Mouse (Mus musculus): ENCODE results near the gene Ucp2. TPM values are rescaled to one million over a fixed set of nuclear protein-coding genes. Genes with fewer than 3 reads are reported as not detected.

Ucp2 gene
- polyA plus RNA-seq, 1 experiment from 2014 or later, result 76.4 TPM

GRCm38 (mm10) chr7:100496791-100497190 lies 3.7 kb downstream of the Ucp2 start:
- Histone ChIP-seq H3K4me3 (no peak overlapping the region), H3K27me3 (peaks cover 13% of the 10 kb centered on the region), H3K4me1 (replicated peaks) (peaks cover 44% of the 10 kb centered on the region), H3K9ac (no peak overlapping the region), H3K9me3 (no peaks in the 10 kb centered on the region), H3K4me2 (no peak overlapping the region), H3K27ac (replicated peaks) (no peak overlapping the region), H3K36me3 (0 out of 2 replicates have a peak, but pooled peaks cover 6% of the 10 kb centered on the region)
- no peak for ATAC-seq (ENCODE audit: low read depth)
- 96% methylated on average over 9 of the region's 9 CpGs for WGBS

GRCm38 (mm10) chr7:100497402-100497801 lies 4.3 kb downstream of the Ucp2 start:
- H3K4me1 ChIP-seq (replicated peaks), result peaks cover 41% of the 10 kb centered on the region
- H3K4me3 ChIP-seq, result no peak overlapping the region
- no peak overlapping the region for H3K9ac ChIP-seq
- no peak overlapping the region for H3K27ac ChIP-seq (replicated peaks)
- peaks cover 8% of the 10 kb centered on the region for H3K27me3 ChIP-seq
- 0 out of 2 replicates have a peak, but pooled peaks cover 6% of the 10 kb centered on the region for H3K36me3 ChIP-seq
- H3K4me2 ChIP-seq, result no peak overlapping the region
- no peak for ATAC-seq (ENCODE audit: low read depth)
- H3K9me3 ChIP-seq, result no peaks in the 10 kb centered on the region
- 87% methylated on average over 4 of the region's 4 CpGs for WGBS

- Histone ChIP-seq H3K4me3 (no peak overlapping the region), H3K9ac (no peak overlapping the region), H3K27ac (replicated peaks) (no peak overlapping the region), H3K27me3 (peaks cover 2% of the 10 kb centered on the region; the same call in 1 of the 2 replicates), H3K4me2 (no peak overlapping the region), H3K9me3 (no peaks in the 10 kb centered on the region), H3K36me3 (0 out of 2 replicates have a peak, but pooled peaks cover 6% of the 10 kb centered on the region), H3K4me1 (replicated peaks) (peaks cover 36% of the 10 kb centered on the region)
- WGBS, result 94% methylated on average over 13 of the region's 13 CpGs
- no peak for ATAC-seq (ENCODE audit: low read depth)
These were observed 4.8 kb downstream of the Ucp2 start for GRCm38 (mm10) chr7:100497982-100498381.

GRCm38 (mm10) chr7:100499465-100499864 lies 6.3 kb downstream of the Ucp2 start:
- 0 out of 2 replicates have a peak, but pooled peaks cover 6% of the 10 kb centered on the region for H3K36me3 ChIP-seq
- H3K4me3 ChIP-seq, result no peak overlapping the region
- H3K27ac ChIP-seq (replicated peaks), result no peak overlapping the region
- H3K9ac ChIP-seq, result no peak overlapping the region
- no peak overlapping the region for H3K4me2 ChIP-seq
- H3K9me3 ChIP-seq, result no peaks in the 10 kb centered on the region
- H3K27me3 ChIP-seq, result no peaks in the 10 kb centered on the region
- no peak for ATAC-seq (ENCODE audit: low read depth)
- peaks cover 21% of the 10 kb centered on the region for H3K4me1 ChIP-seq (replicated peaks)

GRCm38 (mm10) chr7:100500276-100500977 lies 7.3 kb downstream of the Ucp2 start:
- Histone ChIP-seq H3K27me3 (no peaks in the 10 kb centered on the region), H3K9ac (no peak overlapping the region), H3K36me3 (0 out of 2 replicates have a peak, but pooled peaks cover 6% of the 10 kb centered on the region), H3K4me3 (no peak overlapping the region), H3K27ac (replicated peaks) (no peak overlapping the region), H3K4me2 (no peak overlapping the region), H3K4me1 (replicated peaks) (peaks cover 11% of the 10 kb centered on the region), H3K9me3 (no peaks in the 10 kb centered on the region)
- WGBS, result 69% methylated on average over 16 of the region's 16 CpGs
- no peak for ATAC-seq (ENCODE audit: low read depth)

- Histone ChIP-seq H3K27me3 (no peaks in the 10 kb centered on the region), H3K36me3 (0 out of 2 replicates have a peak, but pooled peaks cover 6% of the 10 kb centered on the region), H3K4me1 (replicated peaks) (peaks cover 3% of the 10 kb centered on the region), H3K27ac (replicated peaks) (no peak overlapping the region), H3K4me2 (no peak overlapping the region), H3K9ac (no peak overlapping the region), H3K4me3 (no peak overlapping the region), H3K9me3 (no peaks in the 10 kb centered on the region)
- ATAC-seq (ENCODE audit: low read depth), result no peak
- 73% methylated on average over 6 of the region's 6 CpGs for WGBS
These were observed 8.1 kb downstream of the Ucp2 start for GRCm38 (mm10) chr7:100501027-100501843.

GRCm38 (mm10) chr7:100501844-100502373 lies 8.8 kb downstream of the Ucp2 start:
- no peak overlapping the region for H3K4me3 ChIP-seq
- no peaks in the 10 kb centered on the region for H3K4me1 ChIP-seq (replicated peaks)
- no peak overlapping the region for H3K4me2 ChIP-seq
- no peaks in the 10 kb centered on the region for H3K27me3 ChIP-seq
- no peak overlapping the region for H3K9ac ChIP-seq
- H3K9me3 ChIP-seq, result no peaks in the 10 kb centered on the region
- H3K27ac ChIP-seq (replicated peaks), result no peak overlapping the region
- no peak for ATAC-seq (ENCODE audit: low read depth)
- WGBS, result 68% methylated on average over 2 of the region's 2 CpGs
- H3K36me3 ChIP-seq, result 0 out of 2 replicates have a peak, but pooled peaks cover 6% of the 10 kb centered on the region

- WGBS, result 85% methylated on average over 7 of the region's 7 CpGs
- no peak overlapping the region for H3K4me3 ChIP-seq
- H3K4me2 ChIP-seq, result no peak overlapping the region
- H3K9me3 ChIP-seq, result no peaks in the 10 kb centered on the region
- no peak for ATAC-seq (ENCODE audit: low read depth)
- H3K4me1 ChIP-seq (replicated peaks), result no peaks in the 10 kb centered on the region
- H3K36me3 ChIP-seq, result 0 out of 2 replicates have a peak, but pooled peaks cover 6% of the 10 kb centered on the region
- no peak overlapping the region for H3K9ac ChIP-seq
- H3K27me3 ChIP-seq, result no peaks in the 10 kb centered on the region
- H3K27ac ChIP-seq (replicated peaks), result no peak overlapping the region
These were observed 9.3 kb downstream of the Ucp2 start for GRCm38 (mm10) chr7:100502374-100502922.

- 0 out of 2 replicates have a peak, but pooled peaks cover 6% of the 10 kb centered on the region for H3K36me3 ChIP-seq
- H3K9ac ChIP-seq, result no peak overlapping the region
- no peaks in the 10 kb centered on the region for H3K9me3 ChIP-seq
- 91% methylated on average over 5 of the region's 5 CpGs for WGBS
- no peak overlapping the region for H3K27ac ChIP-seq (replicated peaks)
- no peak overlapping the region for H3K4me2 ChIP-seq
- H3K4me1 ChIP-seq (replicated peaks), result peaks cover 2% of the 10 kb centered on the region; the same call in 1 of the 2 replicates
- no peak for ATAC-seq (ENCODE audit: low read depth)
- H3K4me3 ChIP-seq, result no peak overlapping the region
- H3K27me3 ChIP-seq, result no peaks in the 10 kb centered on the region
These were observed 9.9 kb downstream of the Ucp2 start for GRCm38 (mm10) chr7:100503076-100503475.

GRCm38 (mm10) chr7:100504740-100505487 lies 11.8 kb downstream of the Ucp2 start:
- WGBS, result 88% methylated on average over 13 of the region's 13 CpGs
- no peaks in the 10 kb centered on the region for H3K27me3 ChIP-seq
- no peak overlapping the region for H3K4me3 ChIP-seq
- no peaks in the 10 kb centered on the region for H3K9me3 ChIP-seq
- no peaks in the 10 kb centered on the region for H3K36me3 ChIP-seq
- no peak overlapping the region for H3K9ac ChIP-seq
- no peak overlapping the region for H3K27ac ChIP-seq (replicated peaks)
- H3K4me1 ChIP-seq (replicated peaks), result peaks cover 8% of the 10 kb centered on the region; the same call in 1 of the 2 replicates
- ATAC-seq (ENCODE audit: low read depth), result no peak
- H3K4me2 ChIP-seq, result no peak overlapping the region

- Histone ChIP-seq H3K27me3 (no peaks in the 10 kb centered on the region), H3K9ac (no peak overlapping the region), H3K9me3 (no peaks in the 10 kb centered on the region), H3K27ac (replicated peaks) (no peak overlapping the region), H3K4me3 (no peak overlapping the region), H3K36me3 (no peaks in the 10 kb centered on the region), H3K4me1 (replicated peaks) (peaks cover 8% of the 10 kb centered on the region; the same call in 1 of the 2 replicates), H3K4me2 (no peak overlapping the region)
- 77% methylated on average over 4 of the region's 4 CpGs for WGBS
- ATAC-seq (ENCODE audit: low read depth), result no peak
These were observed 13.4 kb downstream of the Ucp2 start for GRCm38 (mm10) chr7:100506494-100506893.

Measured in neural tube, embryonic 13.5 days (tissue).